Comparison of ENCODE assay signal across 9 mouse cellular contexts in genomic region chr6:56616228-56616981, GRCm38 (mm10). TPM values are rescaled to one million over a fixed set of nuclear protein-coding genes. Genes with fewer than 3 reads are reported as not detected.
DNase-seq lines count a peak whose midpoint lies in the region; ATAC-seq and TF ChIP-seq lines count a peak whose summit lies in the region.
"Had no signal": no experiment of that assay in that cellular context is flagged by ENCODE, and none has a peak within 500 bp of the region (broad histone marks: within the 10 kb centered on the region; RNA-seq: fewer than 3 reads in every experiment).

No protein-coding gene starts in this region.

- no peak overlapping the region for H3K4me3 ChIP-seq in kidney, embryonic 15.5 days (replicated peaks)
- no peak overlapping the region for H3K4me3 ChIP-seq in forebrain, embryonic 14.5 days (ENCODE audit: low read depth, low read length)
- no peak overlapping the region for H3K4me3 ChIP-seq in limb, embryonic 11.5 days (ENCODE audit: low read depth, low read length)
- H3K4me3 ChIP-seq in midbrain, postnatal 0 days (ENCODE audit: low read depth, low read length): no peak overlapping the region
- H3K4me3 ChIP-seq: erythroblast, embryonic 14.5 days; layer of hippocampus, adult 2 months had no signal

- H3K36me3 ChIP-seq in kidney, embryonic 15.5 days: no peaks in the 10 kb centered on the region
- H3K36me3 ChIP-seq in forebrain, embryonic 14.5 days (ENCODE audit: control insufficient read depth, insufficient read depth, low read length): no peaks in the 10 kb centered on the region
- no peaks in the 10 kb centered on the region for H3K36me3 ChIP-seq in limb, embryonic 11.5 days (ENCODE audit: control insufficient read depth, insufficient read depth, low read length)
- H3K36me3 ChIP-seq in midbrain, postnatal 0 days (ENCODE audit: insufficient read depth, low read length): no peaks in the 10 kb centered on the region

- no peak for TF ChIP-seq CTCF in midbrain, postnatal 0 days (IDR thresholded peaks at IDR 0.05)

- H3K4me2 ChIP-seq in kidney, embryonic 15.5 days: peak overlapping the region; percentile 28; the same call in 1 of the 2 replicates
- H3K4me2 ChIP-seq in forebrain, embryonic 14.5 days (ENCODE audit: low read length): no peak overlapping the region
- H3K4me2 ChIP-seq in limb, embryonic 11.5 days (ENCODE audit: low read depth, severe bottlenecking): no peak overlapping the region
- H3K4me2 ChIP-seq in midbrain, postnatal 0 days (ENCODE audit: low read depth, low read length, poor library complexity, severe bottlenecking): no peak overlapping the region

- no peaks in the 10 kb centered on the region for H3K27me3 ChIP-seq in kidney, embryonic 15.5 days
- no peaks in the 10 kb centered on the region for H3K27me3 ChIP-seq in forebrain, embryonic 14.5 days (replicated peaks; ENCODE audit: control insufficient read depth, insufficient read depth, low read length)
- no peaks in the 10 kb centered on the region for H3K27me3 ChIP-seq in limb, embryonic 11.5 days (ENCODE audit: control insufficient read depth, insufficient read depth, low read length)
- no peaks in the 10 kb centered on the region for H3K27me3 ChIP-seq in midbrain, postnatal 0 days (ENCODE audit: insufficient read depth, low read length)

- H3K9ac ChIP-seq in kidney, embryonic 15.5 days: no peak overlapping the region
- H3K9ac ChIP-seq in forebrain, embryonic 14.5 days (ENCODE audit: low read length): no peak overlapping the region
- no peak overlapping the region for H3K9ac ChIP-seq in limb, embryonic 11.5 days (ENCODE audit: low read length)
- no peak overlapping the region for H3K9ac ChIP-seq in midbrain, postnatal 0 days (replicated peaks; ENCODE audit: low read length, poor library complexity, severe bottlenecking)

- H3K27ac ChIP-seq in kidney, embryonic 15.5 days: peak overlapping the region; percentile 79
- no peak overlapping the region for H3K27ac ChIP-seq in forebrain, embryonic 14.5 days (ENCODE audit: low read depth, low read length)
- H3K27ac ChIP-seq in limb, embryonic 11.5 days (replicated peaks; ENCODE audit: low read depth, low read length): 0 out of 2 replicates have a peak overlapping the region, but pooled peaks have one; percentile 14
- no peak overlapping the region for H3K27ac ChIP-seq in midbrain, postnatal 0 days (ENCODE audit: low read depth, low read length)
- H3K27ac ChIP-seq: layer of hippocampus, adult 2 months had no signal

- peak; percentile 53; the same call in 1 of the 2 replicates for ATAC-seq in kidney, embryonic 15.5 days (replicated peaks; ENCODE audit: low FRiP score)
- peak; percentile 28 for ATAC-seq in forebrain, embryonic 14.5 days
- no peak for ATAC-seq in limb, embryonic 11.5 days (ENCODE audit: insufficient number of reproducible peaks, low FRiP score, low TSS enrichment, low read depth)
- ATAC-seq in midbrain, postnatal 0 days (ENCODE audit: low FRiP score): peak; percentile 25; the same call in 1 of the 2 replicates
- no peak for ATAC-seq in frontal cortex, adult (ENCODE audit: low TSS enrichment)

- no peak for DNase-seq in kidney, adult 11 months
- no peak for DNase-seq in forebrain, embryonic 14.5 days (ENCODE audit: low spot score)
- no peak for DNase-seq in limb, embryonic 11.5 days (ENCODE audit: low spot score)
- DNase-seq in midbrain, postnatal 0 days (ENCODE audit: low spot score): no peak
- no peak for DNase-seq in retina, postnatal 1 day

- H3K4me1 ChIP-seq in kidney, embryonic 15.5 days: peaks cover 19% of the 10 kb centered on the region
- peaks cover 9% of the 10 kb centered on the region; the same call in 1 of the 2 replicates for H3K4me1 ChIP-seq in forebrain, embryonic 14.5 days (ENCODE audit: control insufficient read depth, insufficient read depth, low read length)
- H3K4me1 ChIP-seq in limb, embryonic 11.5 days (ENCODE audit: control insufficient read depth, insufficient read depth, low read length): no peaks in the 10 kb centered on the region
- 0 out of 2 replicates have a peak, but pooled peaks cover 2% of the 10 kb centered on the region for H3K4me1 ChIP-seq in midbrain, postnatal 0 days (ENCODE audit: insufficient read depth, low read length)

- WGBS in kidney, embryonic 15.5 days: 63% methylated on average over 9 of the region's 10 CpGs
- WGBS in forebrain, embryonic 14.5 days: 72% methylated on average over 9 of the region's 10 CpGs
- WGBS in limb, embryonic 11.5 days: 77% methylated on average over 10 of the region's 10 CpGs
- WGBS in midbrain, postnatal 0 days: 53% methylated on average over 9 of the region's 10 CpGs

- H3K9me3 ChIP-seq in kidney, embryonic 15.5 days (replicated peaks): no peaks in the 10 kb centered on the region
- H3K9me3 ChIP-seq in forebrain, embryonic 14.5 days (replicated peaks; ENCODE audit: control insufficient read depth, low read length): no peaks in the 10 kb centered on the region
- no peaks in the 10 kb centered on the region for H3K9me3 ChIP-seq in limb, embryonic 11.5 days (ENCODE audit: control insufficient read depth, low read length)
- no peaks in the 10 kb centered on the region for H3K9me3 ChIP-seq in midbrain, postnatal 0 days (ENCODE audit: low read length)

RNA-seq across cellular contexts. Expression of gene Pde1c, which starts 47.5 kb away (rescaled TPM):
- 1.2 and 1.3 TPM in 2 replicates for polyA plus RNA-seq in kidney, embryonic 15.5 days (2015; fragmentation: Nextera tagmentation; extraction: Ambion mirVana)
- polyA plus RNA-seq in forebrain, embryonic 14.5 days (2014; fragmentation: Nextera tagmentation; extraction: Ambion mirVana): 6.7 and 7.2 TPM in 2 replicates
- polyA plus RNA-seq in limb, embryonic 11.5 days (2014; fragmentation: Nextera tagmentation; extraction: Ambion mirVana): 1.3 and 1.7 TPM in 2 replicates
- total RNA-seq in midbrain, postnatal 0 days (2014; rRNA removed): 10.3 and 17.1 TPM in 2 replicates
- polyA plus RNA-seq in midbrain, postnatal 0 days (2015; fragmentation: Nextera tagmentation; extraction: Ambion mirVana): 4.0 and 4.7 TPM in 2 replicates

Comparison
In these comparisons a context has a peak if more than half of its experiments do, and no peak if none do; other contexts are left out.
1. ATAC-seq: peak in kidney, embryonic 15.5 days (single experiment), forebrain, embryonic 14.5 days (single experiment) and midbrain, postnatal 0 days (single experiment); none in limb, embryonic 11.5 days (single experiment) and frontal cortex, adult (single experiment).
2. H3K27ac ChIP-seq: peak in kidney, embryonic 15.5 days (single experiment) and limb, embryonic 11.5 days (single experiment); none in forebrain, embryonic 14.5 days (single experiment) and midbrain, postnatal 0 days (single experiment).